Mouse (Mus musculus) liver, adult (tissue): ENCODE results near the gene Afg3l1.
A peak's percentile ranks its signal among the peaks of the same experiment; 100 is the strongest.

Source experiments
- GATA4 ChIP-seq: IDR thresholded peaks from 2 replicates; pipeline ENCODE4 v1.6.1; 2014; ENCODE audit warnings: mild to moderate bottlenecking, low read length; ENCODE audit not compliant: insufficient replicate concordance

Afg3l1 gene

GRCm38 (mm10) chr8:123477737-123478258 lies at the start of gene Afg3l1:
Gene Afg3l1 (plus strand): TSS chr8:123477903.
- peak; percentile 33; the same call in 1 of the 2 replicates for TF ChIP-seq GATA4

GRCm38 (mm10) chr8:123428343-123428893 lies 49.3 kb upstream of the Afg3l1 start:
- TF ChIP-seq GATA4: no peak

- no peak for TF ChIP-seq GATA4
These were observed 48.6 kb upstream of the Afg3l1 start for GRCm38 (mm10) chr8:123428939-123429721.

GRCm38 (mm10) chr8:123431616-123432365 lies 45.9 kb upstream of the Afg3l1 start:
- TF ChIP-seq GATA4: no peak

- no peak for TF ChIP-seq GATA4
These were observed 45.3 kb upstream of the Afg3l1 start for GRCm38 (mm10) chr8:123432381-123432780.

- no peak for TF ChIP-seq GATA4
These were observed 35.9 kb upstream of the Afg3l1 start for GRCm38 (mm10) chr8:123441788-123442187.

- TF ChIP-seq GATA4: no peak
These were observed 35.4 kb upstream of the Afg3l1 start for GRCm38 (mm10) chr8:123442351-123442750.

GRCm38 (mm10) chr8:123442871-123443575 lies 34.7 kb upstream of the Afg3l1 start:
- TF ChIP-seq GATA4: 0 out of 2 replicates have a peak, but pooled peaks have one; percentile 24

GRCm38 (mm10) chr8:123443576-123443921 lies 34.2 kb upstream of the Afg3l1 start:
- TF ChIP-seq GATA4: no peak

GRCm38 (mm10) chr8:123444131-123444530 lies 33.6 kb upstream of the Afg3l1 start:
- TF ChIP-seq GATA4: no peak

GRCm38 (mm10) chr8:123445981-123446380 lies 31.7 kb upstream of the Afg3l1 start:
- no peak for TF ChIP-seq GATA4

GRCm38 (mm10) chr8:123446799-123447198 lies 30.9 kb upstream of the Afg3l1 start:
- TF ChIP-seq GATA4: no peak

GRCm38 (mm10) chr8:123450783-123451182 lies 26.9 kb upstream of the Afg3l1 start:
- TF ChIP-seq GATA4: no peak

GRCm38 (mm10) chr8:123452149-123452548 lies 25.6 kb upstream of the Afg3l1 start:
- TF ChIP-seq GATA4: no peak

- TF ChIP-seq GATA4: no peak
These were observed 24.4 kb upstream of the Afg3l1 start for GRCm38 (mm10) chr8:123453291-123453690.
